Mouse (Mus musculus): ENCODE measurements around the gene Ptprj.

- TF ChIP-seq POLR2A (IDR thresholded peaks at IDR 0.05; ENCODE audit: low read depth, low read length) (no peak), CTCF (conservative IDR thresholded peaks at IDR 0.05; ENCODE audit: insufficient read depth, insufficient read length, low read depth, low read length) (no peak)
Observed at GRCm38 (mm10) chr2:90528107-90528506, 52.3 kb downstream of the Ptprj start.

All from kidney, adult 2 months (tissue).